Mouse (Mus musculus): ENCODE data around the gene Cpeb4.
"Not testable (repeated sequence)": the region's sequence is repeated elsewhere in the genome, so short reads cannot be mapped to it uniquely, and the experiment has no call there.

- not testable (repeated sequence) for TF ChIP-seq TCF12 (IDR thresholded peaks at IDR 0.05; ENCODE audit: insufficient read depth, poor library complexity, severe bottlenecking); CEBPB (IDR thresholded peaks at IDR 0.05; ENCODE audit: insufficient read depth, poor library complexity, severe bottlenecking); USF1 (IDR thresholded peaks at IDR 0.05; ENCODE audit: low read depth); POLR2A (IDR thresholded peaks at IDR 0.05; ENCODE audit: insufficient read length, low read depth)
Measured at GRCm38 (mm10) chr11:31982247-31982943, 110.4 kb downstream of the Cpeb4 start.

All from myocyte (in vitro differentiated cells).